Mouse (Mus musculus): ENCODE data around the gene Fkbp4. TPM values are rescaled to one million over a fixed set of nuclear protein-coding genes. Genes with fewer than 3 reads are reported as not detected.

The Fkbp4 gene
- polyA plus RNA-seq, 1 experiment from 2014 or later, result 556 TPM

DNA sequence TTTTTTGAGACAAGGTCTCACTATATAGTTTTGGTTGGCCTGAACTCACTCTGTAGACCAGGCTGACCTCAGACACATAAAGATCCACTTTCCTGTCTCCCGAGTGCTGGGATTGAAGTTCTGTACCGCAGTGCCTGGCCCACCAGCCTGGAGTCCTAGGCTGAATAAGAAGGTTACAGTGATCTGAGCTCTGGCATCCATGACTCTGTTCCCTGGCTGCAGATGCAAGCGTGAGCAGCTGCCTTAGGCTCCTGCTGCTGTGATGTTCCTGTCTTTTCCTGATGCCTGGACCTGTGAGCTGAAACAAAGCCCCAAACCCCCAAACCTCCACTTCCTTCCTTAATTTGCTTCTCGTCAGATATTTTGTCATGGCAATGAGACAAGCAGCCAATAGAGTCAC, 26.5 kb upstream of the Fkbp4 start:
- Histone ChIP-seq H3K9me3 (ENCODE audit: low read length) (no peaks in the 10 kb centered on the region; the same call in 1 of the 2 replicates), H3K27me3 (ENCODE audit: insufficient read depth, low read length) (no peaks in the 10 kb centered on the region), H3K4me3 (ENCODE audit: low read length) (no peak overlapping the region), H3K9ac (replicated peaks; ENCODE audit: low read length) (no peak overlapping the region), H3K4me1 (ENCODE audit: insufficient read depth, low read length) (no peaks in the 10 kb centered on the region), H3K4me2 (replicated peaks; ENCODE audit: low read depth, low read length) (no peak overlapping the region), H3K27ac (ENCODE audit: low read length) (no peak overlapping the region), H3K36me3 (ENCODE audit: insufficient read depth, low read length) (no peaks in the 10 kb centered on the region)
- ATAC-seq (ENCODE audit: low FRiP score, low TSS enrichment), result no peak
- WGBS, result 81% methylated on average over 4 of the region's 4 CpGs

DNA sequence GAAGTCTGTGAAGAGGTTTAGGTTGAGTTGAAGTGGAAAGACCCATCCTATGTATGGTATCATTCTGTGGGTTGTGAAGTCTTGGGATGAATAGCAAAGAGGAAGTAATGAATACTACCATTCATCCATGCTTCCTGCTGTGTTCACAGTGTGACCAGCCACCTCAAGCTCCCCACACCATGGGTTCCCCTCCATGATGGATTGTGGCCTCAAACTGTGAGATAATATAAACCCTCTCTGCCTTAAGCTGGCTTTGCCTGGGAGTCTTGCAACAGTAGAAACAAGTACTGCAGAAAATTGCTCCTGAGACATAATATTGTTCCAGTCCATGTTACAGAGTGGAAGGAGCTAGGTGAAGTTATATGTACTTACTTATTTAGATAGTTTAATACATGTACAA, 23.1 kb upstream of the Fkbp4 start:
- Histone ChIP-seq H3K9ac (replicated peaks; ENCODE audit: low read length) (no peak overlapping the region), H3K36me3 (ENCODE audit: insufficient read depth, low read length) (no peaks in the 10 kb centered on the region), H3K4me1 (ENCODE audit: insufficient read depth, low read length) (no peaks in the 10 kb centered on the region), H3K27ac (ENCODE audit: low read length) (no peak overlapping the region), H3K4me2 (replicated peaks; ENCODE audit: low read depth, low read length) (no peak overlapping the region), H3K27me3 (ENCODE audit: insufficient read depth, low read length) (no peaks in the 10 kb centered on the region), H3K4me3 (ENCODE audit: low read length) (no peak overlapping the region), H3K9me3 (ENCODE audit: low read length) (no peaks in the 10 kb centered on the region)
- no peak for ATAC-seq (ENCODE audit: low FRiP score, low TSS enrichment)

DNA sequence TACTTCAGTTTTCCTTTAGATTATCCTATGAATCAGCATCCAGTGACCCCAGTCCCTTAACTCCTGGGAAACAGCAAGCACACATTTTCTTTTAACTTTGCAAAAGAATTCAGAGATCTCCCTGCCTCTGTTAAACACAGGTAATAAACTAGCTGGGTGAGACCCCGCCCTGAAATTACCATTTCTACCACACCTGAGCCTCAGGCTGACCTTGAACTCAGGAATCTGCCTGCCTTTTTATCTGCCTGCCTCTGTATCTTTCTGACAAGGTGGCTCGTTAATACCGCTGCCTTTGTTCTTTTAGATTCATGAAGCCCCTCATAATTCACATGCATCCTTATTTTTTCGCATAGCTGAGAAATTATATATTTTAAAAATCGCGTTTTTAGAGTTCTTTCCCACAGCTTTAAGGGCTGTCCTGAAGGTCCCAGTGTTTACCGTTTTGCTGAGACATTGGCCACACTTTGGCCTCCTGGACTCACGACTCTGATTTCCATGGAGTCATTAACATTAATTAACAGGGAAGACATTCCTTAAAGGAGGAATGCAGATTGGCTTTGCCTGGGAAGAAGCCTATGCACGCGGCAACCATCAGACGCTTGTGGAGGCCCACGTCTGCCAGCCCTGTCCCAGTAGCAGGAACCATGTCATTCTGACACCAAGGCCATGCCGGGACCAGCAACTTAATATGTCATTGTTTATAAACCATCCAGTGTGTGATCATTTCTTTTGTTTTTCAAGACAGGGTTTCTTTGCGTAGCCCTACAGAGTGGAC, 22.4 kb upstream of the Fkbp4 start:
- Histone ChIP-seq H3K27ac (ENCODE audit: low read length) (no peak overlapping the region), H3K4me1 (ENCODE audit: insufficient read depth, low read length) (no peaks in the 10 kb centered on the region), H3K4me2 (replicated peaks; ENCODE audit: low read depth, low read length) (no peak overlapping the region), H3K9ac (replicated peaks; ENCODE audit: low read length) (no peak overlapping the region), H3K9me3 (ENCODE audit: low read length) (no peaks in the 10 kb centered on the region), H3K4me3 (ENCODE audit: low read length) (no peak overlapping the region), H3K27me3 (ENCODE audit: insufficient read depth, low read length) (no peaks in the 10 kb centered on the region), H3K36me3 (ENCODE audit: insufficient read depth, low read length) (no peaks in the 10 kb centered on the region)
- ATAC-seq (ENCODE audit: low FRiP score, low TSS enrichment), result no peak
- WGBS, result 78% methylated on average over 14 of the region's 14 CpGs

DNA sequence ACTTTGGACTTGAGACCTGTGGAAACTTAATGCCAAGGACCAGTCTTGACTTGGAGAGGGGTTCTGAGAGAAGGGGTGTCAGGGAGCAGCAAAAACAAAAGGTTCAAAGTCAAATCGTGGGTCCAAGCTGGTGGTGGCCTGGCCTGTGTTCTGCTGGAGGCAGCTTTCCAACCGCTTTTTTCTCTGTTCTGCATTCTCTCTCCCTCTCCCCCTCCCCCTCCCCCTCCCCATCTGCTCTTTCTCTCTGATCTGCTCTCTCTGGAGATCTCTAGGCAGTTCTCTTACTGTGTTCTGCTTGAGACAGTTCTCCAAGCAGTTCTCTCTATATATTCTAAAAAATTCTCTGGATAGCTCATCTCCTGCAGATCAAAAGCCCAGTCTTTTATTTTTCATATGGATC, 21.8 kb upstream of the Fkbp4 start:
- H3K4me2 ChIP-seq (replicated peaks; ENCODE audit: low read depth, low read length), result no peak overlapping the region
- ATAC-seq (ENCODE audit: low FRiP score, low TSS enrichment), result no peak
- no peak overlapping the region for H3K9ac ChIP-seq (replicated peaks; ENCODE audit: low read length)
- 38% methylated on average over 2 of the region's 2 CpGs for WGBS
- no peaks in the 10 kb centered on the region for H3K27me3 ChIP-seq (ENCODE audit: insufficient read depth, low read length)
- no peak overlapping the region for H3K27ac ChIP-seq (ENCODE audit: low read length)
- H3K4me3 ChIP-seq (ENCODE audit: low read length), result no peak overlapping the region
- no peaks in the 10 kb centered on the region for H3K4me1 ChIP-seq (ENCODE audit: insufficient read depth, low read length)
- H3K9me3 ChIP-seq (ENCODE audit: low read length), result no peaks in the 10 kb centered on the region
- no peaks in the 10 kb centered on the region for H3K36me3 ChIP-seq (ENCODE audit: insufficient read depth, low read length)

DNA sequence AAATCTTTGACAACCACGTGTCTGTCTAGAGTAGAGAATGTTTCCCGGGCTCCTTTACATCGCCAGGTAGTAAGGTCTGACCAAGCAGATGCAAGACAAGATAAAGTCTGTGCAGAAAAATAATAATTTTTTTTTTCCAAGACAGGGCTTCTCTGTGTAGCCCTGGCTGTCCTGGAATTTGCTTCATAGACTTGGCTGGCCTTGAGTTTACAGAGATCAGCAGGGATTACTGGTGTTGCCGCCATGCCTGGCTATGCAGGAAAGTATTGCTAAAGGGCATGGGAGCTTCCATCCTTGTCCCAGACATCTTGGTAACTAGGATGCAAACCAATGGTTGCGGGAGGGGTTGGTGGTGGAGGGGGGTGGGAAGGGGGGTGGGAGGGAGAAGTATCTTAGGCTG, 18.7 kb upstream of the Fkbp4 start:
- no peaks in the 10 kb centered on the region for H3K36me3 ChIP-seq (ENCODE audit: insufficient read depth, low read length)
- no peak overlapping the region for H3K27ac ChIP-seq (ENCODE audit: low read length)
- no peak for ATAC-seq (ENCODE audit: low FRiP score, low TSS enrichment)
- no peak overlapping the region for H3K9ac ChIP-seq (replicated peaks; ENCODE audit: low read length)
- H3K4me3 ChIP-seq (ENCODE audit: low read length), result no peak overlapping the region
- no peaks in the 10 kb centered on the region for H3K27me3 ChIP-seq (ENCODE audit: insufficient read depth, low read length)
- H3K9me3 ChIP-seq (ENCODE audit: low read length), result 0 out of 2 replicates have a peak, but pooled peaks cover 4% of the 10 kb centered on the region
- H3K4me2 ChIP-seq (replicated peaks; ENCODE audit: low read depth, low read length), result no peak overlapping the region
- H3K4me1 ChIP-seq (ENCODE audit: insufficient read depth, low read length), result no peaks in the 10 kb centered on the region
- 83% methylated on average over 5 of the region's 5 CpGs for WGBS

DNA sequence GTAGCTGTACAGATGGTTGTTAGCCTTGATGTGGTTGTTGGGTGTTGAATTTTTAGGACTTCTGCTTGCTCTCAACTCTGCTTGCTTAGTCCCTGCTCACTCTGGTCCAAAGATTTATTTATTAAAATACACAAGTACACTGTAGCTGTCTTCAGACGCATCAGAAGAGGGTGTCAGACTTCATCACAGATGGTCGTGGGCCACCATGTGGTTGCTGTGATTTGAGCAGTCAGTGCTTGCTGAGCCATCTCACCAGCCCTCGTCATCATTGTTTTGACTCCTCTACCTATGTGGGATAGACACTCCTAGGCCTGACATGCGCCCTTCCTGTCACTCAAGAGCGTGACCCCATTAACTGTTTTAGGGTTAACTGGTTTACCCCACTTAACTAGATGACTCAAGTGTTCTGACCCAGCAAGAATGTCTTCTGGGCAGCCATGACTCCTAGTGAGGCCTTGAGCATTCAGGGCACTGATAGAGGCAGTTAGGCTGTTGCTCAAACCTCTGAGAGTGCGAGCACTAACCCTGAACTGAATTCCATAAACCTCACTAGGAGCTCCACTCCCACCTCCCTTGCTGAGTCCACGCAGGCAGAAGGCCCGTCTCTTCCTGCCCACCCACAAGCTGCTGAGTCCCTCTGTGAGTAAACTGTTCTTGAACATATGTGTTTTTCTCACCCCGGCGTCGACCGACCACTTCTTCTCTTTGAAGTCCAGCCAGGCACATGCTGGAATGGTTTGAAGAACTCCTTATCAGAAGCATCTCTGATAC, 17.5 kb upstream of the Fkbp4 start:
- Histone ChIP-seq H3K4me3 (ENCODE audit: low read length) (no peak overlapping the region), H3K4me2 (replicated peaks; ENCODE audit: low read depth, low read length) (no peak overlapping the region), H3K27me3 (ENCODE audit: insufficient read depth, low read length) (no peaks in the 10 kb centered on the region), H3K4me1 (ENCODE audit: insufficient read depth, low read length) (no peaks in the 10 kb centered on the region), H3K36me3 (ENCODE audit: insufficient read depth, low read length) (no peaks in the 10 kb centered on the region), H3K27ac (ENCODE audit: low read length) (no peak overlapping the region), H3K9ac (replicated peaks; ENCODE audit: low read length) (no peak overlapping the region), H3K9me3 (ENCODE audit: low read length) (0 out of 2 replicates have a peak, but pooled peaks cover 4% of the 10 kb centered on the region)
- WGBS, result 62% methylated on average over 12 of the region's 12 CpGs
- ATAC-seq (ENCODE audit: low FRiP score, low TSS enrichment), result no peak

DNA sequence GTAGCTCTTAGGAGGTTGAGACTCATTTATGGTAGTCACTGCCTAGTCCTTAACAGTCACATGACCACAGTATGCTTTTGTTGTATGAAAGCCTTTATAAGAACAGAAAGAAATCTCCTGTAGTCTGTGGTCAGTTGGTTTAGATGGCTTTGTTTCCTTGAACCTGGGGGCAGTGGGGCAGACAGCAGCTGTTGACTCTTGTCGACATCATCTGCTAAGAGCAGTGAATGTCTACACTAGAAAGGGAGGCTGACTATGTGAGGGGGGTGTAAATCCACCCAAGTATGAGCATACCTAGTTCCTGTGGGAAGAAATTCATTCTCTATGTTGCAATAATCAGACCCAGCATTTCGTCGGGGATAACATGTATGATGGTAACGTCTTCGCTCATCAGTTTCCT, 8.6 kb upstream of the Fkbp4 start:
- Histone ChIP-seq H3K27me3 (ENCODE audit: insufficient read depth, low read length) (no peaks in the 10 kb centered on the region), H3K4me3 (ENCODE audit: low read length) (no peak overlapping the region), H3K4me2 (replicated peaks; ENCODE audit: low read depth, low read length) (no peak overlapping the region), H3K9me3 (ENCODE audit: low read length) (no peaks in the 10 kb centered on the region), H3K4me1 (ENCODE audit: insufficient read depth, low read length) (peaks cover 5% of the 10 kb centered on the region; the same call in 1 of the 2 replicates), H3K9ac (replicated peaks; ENCODE audit: low read length) (no peak overlapping the region), H3K36me3 (ENCODE audit: insufficient read depth, low read length) (no peaks in the 10 kb centered on the region), H3K27ac (ENCODE audit: low read length) (no peak overlapping the region)
- ATAC-seq (ENCODE audit: low FRiP score, low TSS enrichment), result no peak
- 97% methylated on average over 5 of the region's 5 CpGs for WGBS

DNA sequence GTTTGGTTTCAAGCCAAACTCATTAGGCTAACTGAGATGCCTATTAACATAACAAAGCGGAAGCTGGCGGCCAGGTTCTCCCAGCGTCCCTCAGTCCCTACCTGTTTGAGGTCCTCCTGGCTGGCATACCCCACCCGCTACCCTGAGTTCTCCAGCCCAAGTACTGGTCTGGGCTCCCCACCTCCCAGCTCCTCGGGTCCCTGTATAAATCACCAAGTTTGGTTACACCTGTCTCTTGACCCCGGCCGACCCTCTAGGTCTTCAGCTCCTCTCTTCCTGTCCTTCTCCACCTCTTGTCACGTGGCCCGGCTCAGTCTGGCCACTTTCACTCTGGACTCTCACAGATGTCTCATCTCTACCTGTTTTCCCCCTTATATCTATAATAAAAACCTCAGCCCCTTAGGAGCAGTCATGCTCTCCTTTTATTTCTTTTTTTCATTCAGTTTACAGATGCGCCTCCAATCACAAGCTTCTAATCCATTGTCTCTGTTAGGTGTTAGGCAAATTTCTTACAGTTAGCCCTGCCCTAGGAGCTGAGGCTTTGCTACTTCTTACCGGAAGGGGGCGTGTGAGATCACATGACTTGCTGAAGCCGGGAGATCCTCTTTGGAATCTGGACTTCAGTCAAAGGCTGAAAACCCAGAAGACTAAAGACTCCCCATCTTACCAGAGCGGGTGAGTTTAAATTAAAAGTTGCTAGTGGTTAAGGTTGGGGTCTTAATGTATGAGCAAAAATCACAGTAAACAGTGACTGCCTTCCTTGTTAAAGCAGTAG, 7.5 kb upstream of the Fkbp4 start:
- no peaks in the 10 kb centered on the region for H3K27me3 ChIP-seq (ENCODE audit: insufficient read depth, low read length)
- 11% methylated on average over 14 of the region's 14 CpGs for whole genome bisulfite sequencing
- no peak overlapping the region for H3K27ac ChIP-seq (ENCODE audit: low read length)
- no peaks in the 10 kb centered on the region for H3K9me3 ChIP-seq (ENCODE audit: low read length)
- peaks cover 5% of the 10 kb centered on the region; the same call in 1 of the 2 replicates for H3K4me1 ChIP-seq (ENCODE audit: insufficient read depth, low read length)
- H3K4me3 ChIP-seq (ENCODE audit: low read length), result peak overlapping the region; percentile 26
- no peaks in the 10 kb centered on the region for H3K36me3 ChIP-seq (ENCODE audit: insufficient read depth, low read length)
- peak; percentile 75 for ATAC-seq (ENCODE audit: low FRiP score, low TSS enrichment)
- peak overlapping the region; percentile 51 for H3K4me2 ChIP-seq (replicated peaks; ENCODE audit: low read depth, low read length)
- peak overlapping the region; percentile 49; the same call in 1 of the 2 replicates for H3K9ac ChIP-seq (replicated peaks; ENCODE audit: low read length)

DNA sequence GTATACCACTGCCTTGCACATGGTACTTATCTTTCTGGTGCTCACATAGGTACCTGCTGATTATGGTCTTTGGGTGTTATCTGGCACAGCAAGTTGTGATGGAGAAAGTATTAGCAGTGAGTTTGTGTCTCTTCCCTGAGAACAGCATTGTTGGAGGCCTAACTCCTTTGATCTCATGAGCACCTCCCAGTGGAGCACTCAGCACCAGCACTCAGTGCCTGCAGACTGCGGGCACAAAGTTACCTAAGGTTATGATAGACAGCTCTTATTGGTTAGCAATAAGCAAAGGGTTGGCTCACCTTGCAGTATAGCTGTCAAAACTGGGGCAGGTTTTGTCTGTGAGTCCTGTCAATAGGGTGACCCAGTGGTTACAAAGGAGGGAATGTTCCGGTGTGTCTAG, 1.8 kb upstream of the Fkbp4 start:
- H3K9me3 ChIP-seq (ENCODE audit: low read length), result no peaks in the 10 kb centered on the region
- H3K27ac ChIP-seq (ENCODE audit: low read length), result no peak overlapping the region
- ATAC-seq (ENCODE audit: low FRiP score, low TSS enrichment), result no peak
- H3K4me3 ChIP-seq (ENCODE audit: low read length), result no peak overlapping the region
- H3K27me3 ChIP-seq (ENCODE audit: insufficient read depth, low read length), result no peaks in the 10 kb centered on the region
- peaks cover 13% of the 10 kb centered on the region for H3K36me3 ChIP-seq (ENCODE audit: insufficient read depth, low read length)
- H3K4me1 ChIP-seq (ENCODE audit: insufficient read depth, low read length), result peaks cover 19% of the 10 kb centered on the region
- 94% methylated on average over 2 of the region's 2 CpGs for WGBS
- H3K4me2 ChIP-seq (replicated peaks; ENCODE audit: low read depth, low read length), result no peak overlapping the region
- H3K9ac ChIP-seq (replicated peaks; ENCODE audit: low read length), result no peak overlapping the region
